Mouse (Mus musculus) bone marrow macrophage, adult 2 months (primary cell): ENCODE data around the gene Nprl2.

Source experiments
- CTCF ChIP-seq: IDR thresholded peaks from 2 replicates; pipeline ENCODE4 v1.5.1; 2012; ENCODE audit warnings: low read depth, mild to moderate bottlenecking, low read length, moderate library complexity
- POLR2A ChIP-seq: IDR thresholded peaks from 2 replicates; pipeline ENCODE4 v1.6.1; 2012; ENCODE audit warnings: mild to moderate bottlenecking, low read depth, low read length, borderline replicate concordance

DNA sequence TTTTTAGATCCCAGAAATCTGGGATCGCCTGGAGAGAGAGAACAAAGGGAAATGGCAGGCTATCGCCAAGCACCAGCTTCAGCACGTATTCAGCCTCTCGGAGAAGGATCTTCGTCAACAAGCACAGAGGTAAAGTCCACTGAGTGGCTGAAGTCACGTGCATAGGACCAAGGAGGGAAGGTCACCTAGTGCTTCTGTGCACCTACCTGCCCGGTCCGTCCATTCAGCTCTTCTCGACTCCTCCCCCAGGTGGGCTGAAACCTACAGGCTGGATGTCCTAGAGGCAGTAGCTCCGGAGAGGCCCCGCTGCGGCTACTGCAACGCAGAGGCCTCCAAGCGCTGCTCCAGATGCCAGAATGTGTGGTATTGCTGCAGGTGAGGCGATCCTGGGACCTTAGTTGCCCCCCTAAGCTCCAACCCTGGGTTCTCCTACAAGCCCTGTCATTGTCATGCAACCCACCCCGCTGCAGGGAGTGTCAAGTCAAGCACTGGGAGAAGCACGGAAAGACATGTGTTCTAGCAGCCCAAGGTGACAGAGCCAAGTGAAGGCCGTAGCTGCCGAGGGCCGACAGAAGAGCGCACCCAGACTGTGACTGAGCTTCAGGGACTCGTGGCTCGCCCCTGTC lies 8.6 kb downstream of the Nprl2 start:
- no peak for TF ChIP-seq CTCF
- TF ChIP-seq POLR2A, result no peak
